Mouse (Mus musculus) hindbrain, embryonic 15.5 days (tissue): ENCODE data around the gene Gipc2. TPM values are rescaled to one million over a fixed set of nuclear protein-coding genes. Genes with fewer than 3 reads are reported as not detected.

Source experiments
- ATAC-seq: fragments of 200-750 bp; cut with Nextera tagmentation; 2 replicates; pipeline ENCODE4 v1.8.0; 2017; ENCODE audit warnings: low read depth, moderate number of reproducible peaks, moderate TSS enrichment; ENCODE audit not compliant: low FRiP score
- H3K27ac ChIP-seq: fragments of 300-500 bp; sonication (generic); replicated peaks from 2 replicates; pipeline ENCODE4 v1.5.1; 2015; ENCODE audit warnings: mild to moderate bottlenecking, inconsistent platforms
- H3K27me3 ChIP-seq: fragments of 300-500 bp; sonication (generic); 2 replicates; pipeline ENCODE4 v1.6.1; 2015; ENCODE audit warnings: control low read depth, inconsistent platforms
- H3K36me3 ChIP-seq: fragments of 300-500 bp; sonication (generic); 2 replicates; pipeline ENCODE4 v1.6.1; 2015; ENCODE audit warnings: control low read depth, inconsistent platforms
- H3K4me1 ChIP-seq: fragments of 300-500 bp; sonication (generic); replicated peaks from 2 replicates; pipeline ENCODE4 v1.6.1; 2015; ENCODE audit warnings: control low read depth, inconsistent platforms
- H3K4me2 ChIP-seq: fragments of 300-500 bp; sonication (generic); 2 replicates; pipeline ENCODE4 v1.6.1; 2015; ENCODE audit warnings: moderate library complexity, mild to moderate bottlenecking, inconsistent platforms
- H3K4me3 ChIP-seq: fragments of 300-500 bp; sonication (generic); 2 replicates; pipeline ENCODE4 v1.5.1; 2015; ENCODE audit warnings: mild to moderate bottlenecking, inconsistent platforms
- H3K9ac ChIP-seq: fragments of 300-500 bp; sonication (generic); 2 replicates; pipeline ENCODE4 v1.6.1; 2015; ENCODE audit warnings: inconsistent platforms
- H3K9me3 ChIP-seq: fragments of 300-500 bp; sonication (generic); 2 replicates; pipeline ENCODE4 v1.6.1; 2016; ENCODE audit warnings: control low read depth, inconsistent platforms
- WGBS: fragments of 180-500 bp; shearing (Covaris S2); methylation state at CpG from one replicate; pipeline ENCODE4 v1.1.7; 2015; 5-methylcytosine and 5-hydroxymethylcytosine counted together
- polyA plus RNA-seq: library from polyadenylated mRNA; unstranded; fragments of >200 nt; fragmentation: Nextera tagmentation; extraction: Ambion mirVana; gene quantifications from 2 replicates; pipeline ENCODE4 v1.2.1, GENCODE M21; 2015

Gene Gipc2
- polyA plus RNA-seq, 1 experiment from 2014 or later, result 13.7 TPM

- no peaks in the 10 kb centered on the region for H3K4me1 ChIP-seq
- no peak for ATAC-seq
- H3K9me3 ChIP-seq, result no peaks in the 10 kb centered on the region
- no peak overlapping the region for H3K9ac ChIP-seq
- WGBS, result 53% methylated on average over 9 of the region's 9 CpGs
- H3K4me2 ChIP-seq, result no peak overlapping the region
- no peak overlapping the region for H3K27ac ChIP-seq
- H3K4me3 ChIP-seq, result no peak overlapping the region
- peaks cover 16% of the 10 kb centered on the region for H3K36me3 ChIP-seq
- no peaks in the 10 kb centered on the region for H3K27me3 ChIP-seq
Observed at GRCm38 (mm10) chr3:152183522-152183921, 17.5 kb upstream of the Gipc2 start.

- H3K4me2 ChIP-seq, result no peak overlapping the region
- H3K27me3 ChIP-seq, result no peaks in the 10 kb centered on the region
- H3K9me3 ChIP-seq, result no peaks in the 10 kb centered on the region
- no peak for ATAC-seq
- no peak overlapping the region for H3K4me3 ChIP-seq
- H3K9ac ChIP-seq, result no peak overlapping the region
- peaks cover 8% of the 10 kb centered on the region for H3K36me3 ChIP-seq
- H3K4me1 ChIP-seq, result no peaks in the 10 kb centered on the region
- H3K27ac ChIP-seq, result no peak overlapping the region
- 95% methylated on average over 4 of the region's 4 CpGs for WGBS
Observed at GRCm38 (mm10) chr3:152180624-152181023, 14.6 kb upstream of the Gipc2 start.

GRCm38 (mm10) chr3:152179285-152179684 lies 13.3 kb upstream of the Gipc2 start:
- no peak overlapping the region for H3K4me3 ChIP-seq
- H3K9ac ChIP-seq, result no peak overlapping the region
- 0 out of 2 replicates have a peak, but pooled peaks cover 6% of the 10 kb centered on the region for H3K36me3 ChIP-seq
- no peaks in the 10 kb centered on the region for H3K9me3 ChIP-seq
- H3K27me3 ChIP-seq, result no peaks in the 10 kb centered on the region
- no peak overlapping the region for H3K4me2 ChIP-seq
- WGBS, result 46% methylated on average over 1 of the region's 1 CpGs
- no peak for ATAC-seq
- no peaks in the 10 kb centered on the region for H3K4me1 ChIP-seq
- no peak overlapping the region for H3K27ac ChIP-seq

- Histone ChIP-seq H3K27me3 (no peaks in the 10 kb centered on the region), H3K36me3 (0 out of 2 replicates have a peak, but pooled peaks cover 6% of the 10 kb centered on the region), H3K4me1 (no peaks in the 10 kb centered on the region), H3K4me3 (no peak overlapping the region), H3K9me3 (no peaks in the 10 kb centered on the region), H3K4me2 (no peak overlapping the region), H3K27ac (no peak overlapping the region), H3K9ac (no peak overlapping the region)
- 93% methylated on average over 4 of the region's 4 CpGs for WGBS
- no peak for ATAC-seq
Observed at GRCm38 (mm10) chr3:152178816-152179215, 12.8 kb upstream of the Gipc2 start.

GRCm38 (mm10) chr3:152172322-152172935 lies 6.4 kb upstream of the Gipc2 start:
- no peak overlapping the region for H3K4me2 ChIP-seq
- ATAC-seq, result no peak
- H3K27ac ChIP-seq, result no peak overlapping the region
- H3K4me1 ChIP-seq, result peaks cover 2% of the 10 kb centered on the region; the same call in 1 of the 2 replicates
- H3K9ac ChIP-seq, result no peak overlapping the region
- no peak overlapping the region for H3K4me3 ChIP-seq
- H3K36me3 ChIP-seq, result no peaks in the 10 kb centered on the region
- H3K9me3 ChIP-seq, result no peaks in the 10 kb centered on the region
- 86% methylated on average over 7 of the region's 7 CpGs for WGBS
- H3K27me3 ChIP-seq, result no peaks in the 10 kb centered on the region

GRCm38 (mm10) chr3:152171862-152172261 lies 5.8 kb upstream of the Gipc2 start:
- Histone ChIP-seq H3K36me3 (no peaks in the 10 kb centered on the region), H3K27me3 (no peaks in the 10 kb centered on the region), H3K9me3 (no peaks in the 10 kb centered on the region), H3K27ac (no peak overlapping the region), H3K9ac (no peak overlapping the region), H3K4me2 (no peak overlapping the region), H3K4me3 (no peak overlapping the region), H3K4me1 (peaks cover 8% of the 10 kb centered on the region; the same call in 1 of the 2 replicates)
- WGBS, result 81% methylated on average over 7 of the region's 7 CpGs
- no peak for ATAC-seq

GRCm38 (mm10) chr3:152171236-152171635 lies 5.2 kb upstream of the Gipc2 start:
- Histone ChIP-seq H3K4me1 (peaks cover 12% of the 10 kb centered on the region), H3K4me3 (no peak overlapping the region), H3K9me3 (no peaks in the 10 kb centered on the region), H3K4me2 (no peak overlapping the region), H3K27me3 (no peaks in the 10 kb centered on the region), H3K9ac (no peak overlapping the region), H3K36me3 (no peaks in the 10 kb centered on the region), H3K27ac (no peak overlapping the region)
- ATAC-seq, result no peak
- 83% methylated on average over 2 of the region's 2 CpGs for WGBS

GRCm38 (mm10) chr3:152170407-152170806 lies 4.4 kb upstream of the Gipc2 start:
- Histone ChIP-seq H3K4me1 (peaks cover 15% of the 10 kb centered on the region), H3K27ac (no peak overlapping the region), H3K9me3 (no peaks in the 10 kb centered on the region), H3K9ac (no peak overlapping the region), H3K36me3 (no peaks in the 10 kb centered on the region), H3K4me3 (no peak overlapping the region), H3K4me2 (no peak overlapping the region), H3K27me3 (no peaks in the 10 kb centered on the region)
- no peak for ATAC-seq
- 39% methylated on average over 1 of the region's 1 CpGs for WGBS

GRCm38 (mm10) chr3:152168007-152168406 lies 2.0 kb upstream of the Gipc2 start:
- Histone ChIP-seq H3K9ac (no peak overlapping the region), H3K9me3 (no peaks in the 10 kb centered on the region), H3K4me3 (no peak overlapping the region), H3K36me3 (no peaks in the 10 kb centered on the region), H3K27me3 (no peaks in the 10 kb centered on the region), H3K4me1 (peaks cover 21% of the 10 kb centered on the region), H3K4me2 (no peak overlapping the region), H3K27ac (no peak overlapping the region)
- WGBS, result 93% methylated on average over 10 of the region's 10 CpGs
- ATAC-seq, result no peak

GRCm38 (mm10) chr3:152166699-152167451 lies 845 bp upstream of the Gipc2 start:
- no peaks in the 10 kb centered on the region for H3K9me3 ChIP-seq
- peak overlapping the region; percentile 28 for H3K9ac ChIP-seq
- H3K36me3 ChIP-seq, result no peaks in the 10 kb centered on the region
- H3K4me3 ChIP-seq, result peak overlapping the region; percentile 57
- peak; percentile 57 for ATAC-seq
- H3K4me1 ChIP-seq, result peaks cover 21% of the 10 kb centered on the region
- H3K4me2 ChIP-seq, result peak overlapping the region; percentile 73
- H3K27ac ChIP-seq, result peak overlapping the region; percentile 66
- no peaks in the 10 kb centered on the region for H3K27me3 ChIP-seq
- 7% methylated on average over 29 of the region's 29 CpGs for WGBS

- Histone ChIP-seq H3K36me3 (no peaks in the 10 kb centered on the region), H3K4me2 (peak overlapping the region; percentile 73), H3K27ac (peak overlapping the region; percentile 81), H3K27me3 (no peaks in the 10 kb centered on the region), H3K4me1 (peaks cover 21% of the 10 kb centered on the region), H3K4me3 (peak overlapping the region; percentile 57), H3K9ac (peak overlapping the region; percentile 57), H3K9me3 (no peaks in the 10 kb centered on the region)
- under 1% methylated on average over 53 of the region's 53 CpGs for WGBS
- ATAC-seq, result peak; percentile 84
Observed at GRCm38 (mm10) chr3:152165351-152166098, 505 bp downstream of the Gipc2 start.

- peaks cover 21% of the 10 kb centered on the region for H3K4me1 ChIP-seq
- peak overlapping the region; percentile 57 for H3K4me3 ChIP-seq
- H3K27me3 ChIP-seq, result no peaks in the 10 kb centered on the region
- H3K4me2 ChIP-seq, result peak overlapping the region; percentile 73
- WGBS, result 27% methylated on average over 9 of the region's 9 CpGs
- ATAC-seq, result peak; percentile 16; the same call in 1 of the 2 replicates
- H3K27ac ChIP-seq, result peak overlapping the region; percentile 81
- no peaks in the 10 kb centered on the region for H3K9me3 ChIP-seq
- no peaks in the 10 kb centered on the region for H3K36me3 ChIP-seq
- peak overlapping the region; percentile 57 for H3K9ac ChIP-seq
Observed at GRCm38 (mm10) chr3:152165014-152165350, 1.0 kb downstream of the Gipc2 start.
